Mouse (Mus musculus): ENCODE results near the gene Arhgap6.

DNA sequence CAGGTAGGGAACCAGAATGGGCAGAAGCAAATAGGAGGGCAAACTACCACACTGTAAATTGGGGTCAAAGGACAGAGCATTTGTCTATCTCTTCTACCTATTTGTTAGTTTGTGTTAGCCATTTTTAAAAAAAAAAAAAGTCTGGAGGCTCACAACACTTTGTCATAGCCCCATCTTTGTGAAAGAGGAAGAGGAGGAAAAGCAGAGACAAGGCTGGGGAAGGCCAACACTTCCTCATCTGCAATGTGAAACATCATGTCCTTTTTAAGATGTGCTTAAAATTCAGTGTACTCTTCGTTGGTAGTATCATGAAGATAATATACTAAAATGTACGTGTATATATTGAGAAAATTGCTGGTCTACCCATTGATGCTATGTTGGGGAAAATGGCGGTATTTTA is 466.1 kb downstream of the Arhgap6 start:
- TF ChIP-seq HCFC1 (IDR thresholded peaks at IDR 0.05; ENCODE audit: borderline replicate concordance, insufficient read depth, low read length), result no peak
- TF ChIP-seq ZNF384 (IDR thresholded peaks at IDR 0.05; ENCODE audit: low read depth, low read length), result no peak
- TF ChIP-seq MAFK (IDR thresholded peaks at IDR 0.05; ENCODE audit: insufficient read depth, low read depth, low read length), result no peak
- no peak for TF ChIP-seq CHD2 (IDR thresholded peaks at IDR 0.05; ENCODE audit: low read depth, low read length)
- no peak for TF ChIP-seq ZC3H11A (IDR thresholded peaks at IDR 0.05; ENCODE audit: borderline replicate concordance, low read depth, low read length)
